Mouse (Mus musculus): ENCODE data around the gene Rnf168.
"Not testable (repeated sequence)": the region's sequence is repeated elsewhere in the genome, so short reads cannot be mapped to it uniquely, and the experiment has no call there.

Rnf168 gene

GRCm38 (mm10) chr16:32277308-32278256 is at the start of gene Rnf168:
Gene Rnf168, plus strand, starts transcription at chr16:32277459.
- DNase-seq, result peak; percentile 87

GRCm38 (mm10) chr16:32232050-32232449 is 45.2 kb upstream of the Rnf168 start:
- not testable (repeated sequence) for DNase-seq

GRCm38 (mm10) chr16:32237930-32238680 is 39.2 kb upstream of the Rnf168 start:
- no peak for DNase-seq

GRCm38 (mm10) chr16:32239428-32240312 is 37.6 kb upstream of the Rnf168 start:
- DNase-seq, result no peak

GRCm38 (mm10) chr16:32243901-32244300 is 33.4 kb upstream of the Rnf168 start:
- no peak for DNase-seq

GRCm38 (mm10) chr16:32246351-32246791 is 30.9 kb upstream of the Rnf168 start:
- peak; percentile 48 to 67 for DNase-seq

- DNase-seq, result peak; percentile 94 to 98
These were observed 30.3 kb upstream of the Rnf168 start, which contains the start of the genes Fbxo45 and Wdr53 for GRCm38 (mm10) chr16:32246952-32247370. Gene Fbxo45, minus strand, starts transcription at chr16:32247158. Gene Wdr53, plus strand, starts transcription at chr16:32247227.

GRCm38 (mm10) chr16:32264225-32264624 is 13.0 kb upstream of the Rnf168 start:
- DNase-seq, result peak; percentile 21 to 26

- DNase-seq, result no peak
These were observed 6.0 kb upstream of the Rnf168 start, which contains the start of gene Smco1 for GRCm38 (mm10) chr16:32271291-32271690. Gene Smco1, plus strand, starts transcription at chr16:32271468.

- peak; percentile 14 to 19 for DNase-seq
These were observed 3.9 kb upstream of the Rnf168 start for GRCm38 (mm10) chr16:32273338-32273737.

- no peak for DNase-seq
These were observed 2.2 kb upstream of the Rnf168 start for GRCm38 (mm10) chr16:32275041-32275440.

- DNase-seq, result no peak
These were observed 1.4 kb upstream of the Rnf168 start for GRCm38 (mm10) chr16:32275830-32276229.

- DNase-seq, result no peak
These were observed 1.1 kb downstream of the Rnf168 start for GRCm38 (mm10) chr16:32278396-32278795.

GRCm38 (mm10) chr16:32280211-32280610 is 3.0 kb downstream of the Rnf168 start:
- DNase-seq, result no peak

- DNase-seq, result no peak
These were observed 5.3 kb downstream of the Rnf168 start for GRCm38 (mm10) chr16:32282608-32283007.

GRCm38 (mm10) chr16:32291821-32292220 is 14.6 kb downstream of the Rnf168 start:
- DNase-seq, result no peak

- not testable (repeated sequence) for DNase-seq
These were observed 22.4 kb downstream of the Rnf168 start for GRCm38 (mm10) chr16:32299617-32300016.

- DNase-seq, result no peak
These were observed 25.8 kb downstream of the Rnf168 start for GRCm38 (mm10) chr16:32303046-32303445.

- DNase-seq, result no peak
These were observed 26.6 kb downstream of the Rnf168 start for GRCm38 (mm10) chr16:32303886-32304285.

GRCm38 (mm10) chr16:32311970-32312369 is 34.7 kb downstream of the Rnf168 start:
- DNase-seq, result no peak

GRCm38 (mm10) chr16:32312386-32312785 is 35.1 kb downstream of the Rnf168 start:
- DNase-seq, result no peak

GRCm38 (mm10) chr16:32312859-32313258 is 35.6 kb downstream of the Rnf168 start:
- DNase-seq, result no peak
